Mouse (Mus musculus): ENCODE results near the gene Yod1. TPM values are rescaled to one million over a fixed set of nuclear protein-coding genes. Genes with fewer than 3 reads are reported as not detected.

The Yod1 gene
- polyA plus RNA-seq, 1 experiment from 2014 or later = 10.6 TPM

- DNase-seq (ENCODE audit: low spot score) = no peak
- Histone ChIP-seq H3K27me3 (replicated peaks; ENCODE audit: low read depth, poor library complexity, severe bottlenecking) (no peaks in the 10 kb centered on the region), H3K4me3 (no peak overlapping the region), H3K4me1 (peaks cover 5% of the 10 kb centered on the region; the same call in 1 of the 2 replicates), H3K9me3 (no peaks in the 10 kb centered on the region), H3K27ac (replicated peaks) (no peak overlapping the region), H3K36me3 (replicated peaks) (no peaks in the 10 kb centered on the region)
- 25% methylated on average over 11 of the region's 11 CpGs for WGBS
Measured at GRCm38 (mm10) chr1:130737411-130737881, 20.3 kb downstream of the Yod1 start.

GRCm38 (mm10) chr1:130737916-130738315 lies 20.8 kb downstream of the Yod1 start:
- 91% methylated on average over 7 of the region's 7 CpGs for WGBS

DNA sequence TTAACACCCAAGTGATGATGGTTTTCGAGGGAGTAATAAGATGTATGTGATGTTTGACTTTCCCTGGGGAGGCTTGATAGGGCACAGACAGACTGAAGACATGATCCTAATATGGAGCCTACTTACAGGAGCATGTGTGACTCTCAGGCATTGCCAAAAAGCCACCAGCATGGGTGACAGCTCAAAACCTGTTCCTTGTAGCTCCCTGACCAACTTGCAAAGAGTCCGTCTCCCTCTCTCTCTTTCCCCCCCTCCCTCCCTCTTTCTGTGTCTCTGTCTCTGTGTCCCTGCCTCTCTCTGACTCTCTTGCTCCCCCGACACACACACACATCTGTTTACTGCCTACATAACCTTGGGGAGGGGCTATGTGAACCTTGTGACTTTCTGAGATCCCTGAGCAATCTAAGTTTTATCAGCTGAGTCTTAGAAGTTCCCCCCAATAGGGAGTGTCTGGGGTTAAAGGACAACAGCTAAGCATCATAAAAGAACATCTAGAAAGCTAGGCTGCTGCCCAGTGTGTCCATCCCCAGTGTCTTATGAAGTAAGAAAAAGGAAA lies 21.5 kb downstream of the Yod1 start:
- 73% methylated on average over 3 of the region's 3 CpGs for WGBS
- Histone ChIP-seq H3K4me3 (no peak overlapping the region), H3K27me3 (replicated peaks; ENCODE audit: low read depth, poor library complexity, severe bottlenecking) (no peaks in the 10 kb centered on the region), H3K4me1 (peaks cover 13% of the 10 kb centered on the region; the same call in 1 of the 2 replicates), H3K36me3 (replicated peaks) (no peaks in the 10 kb centered on the region), H3K27ac (replicated peaks) (no peak overlapping the region), H3K9me3 (no peaks in the 10 kb centered on the region)
- no peak for DNase-seq (ENCODE audit: low spot score)

More at GRCm38 (mm10) chr1:130737916-130738315, 20.8 kb downstream of the Yod1 start:
- DNase-seq (ENCODE audit: low spot score) = no peak
- Histone ChIP-seq H3K27me3 (replicated peaks; ENCODE audit: low read depth, poor library complexity, severe bottlenecking) (no peaks in the 10 kb centered on the region), H3K4me3 (no peak overlapping the region), H3K9me3 (no peaks in the 10 kb centered on the region), H3K27ac (replicated peaks) (no peak overlapping the region), H3K36me3 (replicated peaks) (no peaks in the 10 kb centered on the region), H3K4me1 (peaks cover 6% of the 10 kb centered on the region; the same call in 1 of the 2 replicates)

- H3K27me3 ChIP-seq (replicated peaks; ENCODE audit: low read depth, poor library complexity, severe bottlenecking) = no peaks in the 10 kb centered on the region
- 86% methylated on average over 3 of the region's 3 CpGs for WGBS
- no peaks in the 10 kb centered on the region for H3K9me3 ChIP-seq
- no peak overlapping the region for H3K27ac ChIP-seq (replicated peaks)
- DNase-seq (ENCODE audit: low spot score) = no peak
- peaks cover 15% of the 10 kb centered on the region; the same call in 1 of the 2 replicates for H3K4me1 ChIP-seq
- H3K4me3 ChIP-seq = no peak overlapping the region
- H3K36me3 ChIP-seq (replicated peaks) = no peaks in the 10 kb centered on the region
Measured at GRCm38 (mm10) chr1:130739636-130740035, 22.5 kb downstream of the Yod1 start.

DNA sequence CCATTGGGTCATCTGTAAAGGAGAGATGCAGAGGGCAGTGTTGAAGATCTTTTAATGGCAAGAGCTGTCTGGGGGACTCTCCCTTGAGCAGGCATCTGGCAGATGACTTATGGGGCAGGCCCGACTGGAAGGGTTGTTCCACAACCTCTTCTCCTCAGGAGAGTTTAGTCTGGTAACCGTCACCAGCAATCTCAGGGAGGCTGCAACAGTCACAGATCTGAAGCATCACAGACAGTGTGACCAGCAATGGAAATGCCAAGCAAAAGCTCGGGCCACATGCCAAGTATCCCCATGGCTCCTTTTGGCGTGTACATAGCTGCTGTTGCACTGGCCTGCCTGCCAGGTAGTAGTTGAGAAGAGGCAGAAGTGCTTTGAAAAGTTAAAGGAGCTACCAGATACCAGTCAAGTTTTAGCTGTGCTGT lies 23.1 kb downstream of the Yod1 start:
- WGBS = 84% methylated on average over 4 of the region's 4 CpGs
- peaks cover 15% of the 10 kb centered on the region; the same call in 1 of the 2 replicates for H3K4me1 ChIP-seq
- no peak for DNase-seq (ENCODE audit: low spot score)
- no peaks in the 10 kb centered on the region for H3K36me3 ChIP-seq (replicated peaks)
- no peak overlapping the region for H3K4me3 ChIP-seq
- H3K27me3 ChIP-seq (replicated peaks; ENCODE audit: low read depth, poor library complexity, severe bottlenecking) = no peaks in the 10 kb centered on the region
- no peak overlapping the region for H3K27ac ChIP-seq (replicated peaks)
- no peaks in the 10 kb centered on the region for H3K9me3 ChIP-seq

- H3K4me3 ChIP-seq = no peak overlapping the region
- H3K27ac ChIP-seq (replicated peaks) = peak overlapping the region; percentile 48; the same call in 1 of the 2 replicates
- WGBS = 51% methylated on average over 15 of the region's 15 CpGs
- no peaks in the 10 kb centered on the region for H3K27me3 ChIP-seq (replicated peaks; ENCODE audit: low read depth, poor library complexity, severe bottlenecking)
- peaks cover 15% of the 10 kb centered on the region; the same call in 1 of the 2 replicates for H3K4me1 ChIP-seq
- no peaks in the 10 kb centered on the region for H3K36me3 ChIP-seq (replicated peaks)
- H3K9me3 ChIP-seq = no peaks in the 10 kb centered on the region
- DNase-seq (ENCODE audit: low spot score) = no peak
Measured at GRCm38 (mm10) chr1:130740781-130741720, 23.9 kb downstream of the Yod1 start.

- no peaks in the 10 kb centered on the region for H3K9me3 ChIP-seq
- no peaks in the 10 kb centered on the region for H3K36me3 ChIP-seq (replicated peaks)
- H3K4me1 ChIP-seq = peaks cover 14% of the 10 kb centered on the region; the same call in 1 of the 2 replicates
- WGBS = 86% methylated on average over 7 of the region's 7 CpGs
- no peak overlapping the region for H3K27ac ChIP-seq (replicated peaks)
- H3K27me3 ChIP-seq (replicated peaks; ENCODE audit: low read depth, poor library complexity, severe bottlenecking) = no peaks in the 10 kb centered on the region
- DNase-seq (ENCODE audit: low spot score) = no peak
- no peak overlapping the region for H3K4me3 ChIP-seq
Measured at GRCm38 (mm10) chr1:130742201-130742600, 25.1 kb downstream of the Yod1 start.

DNA sequence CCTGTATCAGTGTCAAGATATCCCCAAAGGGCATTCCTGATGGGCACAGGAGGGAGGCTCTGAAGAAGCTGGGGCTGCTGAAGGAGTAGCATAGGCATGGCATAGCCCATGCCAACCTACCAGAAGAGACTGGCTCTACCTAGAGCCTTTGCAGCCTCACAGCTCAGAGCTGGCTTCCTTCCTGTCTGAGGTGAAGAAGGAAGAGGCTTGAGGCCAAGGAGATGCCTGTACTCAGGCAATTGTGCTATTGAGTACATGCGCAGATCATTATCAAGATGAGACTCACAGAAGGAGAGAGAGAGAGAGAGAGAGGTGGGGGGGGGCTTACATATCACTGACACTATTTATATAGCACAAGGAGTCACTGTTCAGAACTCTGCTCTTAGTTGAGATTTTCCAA lies 26.6 kb downstream of the Yod1 start:
- H3K27ac ChIP-seq (replicated peaks) = no peak overlapping the region; the same call in 1 of the 2 replicates
- peaks cover 10% of the 10 kb centered on the region; the same call in 1 of the 2 replicates for H3K4me1 ChIP-seq
- no peaks in the 10 kb centered on the region for H3K27me3 ChIP-seq (replicated peaks; ENCODE audit: low read depth, poor library complexity, severe bottlenecking)
- DNase-seq (ENCODE audit: low spot score) = no peak
- no peaks in the 10 kb centered on the region for H3K36me3 ChIP-seq (replicated peaks)
- no peak overlapping the region for H3K4me3 ChIP-seq
- 82% methylated on average over 1 of the region's 1 CpGs for WGBS
- H3K9me3 ChIP-seq = no peaks in the 10 kb centered on the region

DNA sequence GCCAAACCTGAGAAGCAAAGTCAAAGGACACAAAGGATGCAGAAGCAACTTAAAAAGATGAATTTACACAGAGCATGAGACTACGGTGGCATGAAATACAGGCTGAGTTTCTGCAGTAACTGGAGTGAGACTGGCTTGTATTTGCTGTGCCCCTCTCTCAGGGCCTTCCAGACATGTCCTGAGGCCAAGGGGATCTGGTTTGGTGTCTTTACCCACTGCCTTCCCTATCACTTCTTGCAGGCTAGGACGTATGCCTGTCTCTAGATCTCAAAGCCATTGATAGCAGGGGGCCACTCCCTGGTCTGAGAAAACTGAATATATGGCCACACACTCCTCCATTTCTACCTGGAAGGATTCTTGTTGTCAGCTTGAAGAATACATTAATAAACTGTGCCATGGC lies 27.1 kb downstream of the Yod1 start:
- Histone ChIP-seq H3K4me1 (peaks cover 10% of the 10 kb centered on the region; the same call in 1 of the 2 replicates), H3K27me3 (replicated peaks; ENCODE audit: low read depth, poor library complexity, severe bottlenecking) (no peaks in the 10 kb centered on the region), H3K27ac (replicated peaks) (no peak overlapping the region), H3K9me3 (no peaks in the 10 kb centered on the region), H3K36me3 (replicated peaks) (no peaks in the 10 kb centered on the region), H3K4me3 (no peak overlapping the region)
- no peak for DNase-seq (ENCODE audit: low spot score)
- 81% methylated on average over 2 of the region's 2 CpGs for WGBS

GRCm38 (mm10) chr1:130744961-130745360 lies 27.8 kb downstream of the Yod1 start:
- Histone ChIP-seq H3K4me1 (peaks cover 10% of the 10 kb centered on the region; the same call in 1 of the 2 replicates), H3K9me3 (no peaks in the 10 kb centered on the region), H3K36me3 (replicated peaks) (no peaks in the 10 kb centered on the region), H3K27ac (replicated peaks) (no peak overlapping the region), H3K27me3 (replicated peaks; ENCODE audit: low read depth, poor library complexity, severe bottlenecking) (no peaks in the 10 kb centered on the region), H3K4me3 (no peak overlapping the region)
- WGBS = 89% methylated on average over 5 of the region's 5 CpGs
- no peak for DNase-seq (ENCODE audit: low spot score)

DNA sequence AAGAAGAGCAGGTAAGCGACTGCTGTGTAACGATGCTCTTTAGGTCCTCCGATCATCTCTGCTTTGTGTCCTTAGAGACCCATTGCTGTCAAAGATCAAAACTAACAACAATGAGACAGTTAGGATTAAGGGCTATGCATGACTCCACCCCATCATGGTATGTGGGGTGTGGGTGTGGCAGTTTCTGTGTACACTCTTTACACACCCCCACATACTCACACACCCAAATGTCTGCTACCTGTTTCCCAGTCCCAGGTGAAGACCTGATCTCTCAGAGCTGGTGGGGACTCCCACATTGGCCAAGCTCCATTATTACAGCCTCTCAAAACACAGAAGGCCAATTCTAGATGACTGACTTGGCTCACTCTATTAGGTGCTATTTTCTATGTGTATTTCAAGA lies 28.5 kb downstream of the Yod1 start:
- H3K4me3 ChIP-seq = no peak overlapping the region
- H3K27ac ChIP-seq (replicated peaks) = no peak overlapping the region
- no peaks in the 10 kb centered on the region for H3K27me3 ChIP-seq (replicated peaks; ENCODE audit: low read depth, poor library complexity, severe bottlenecking)
- H3K36me3 ChIP-seq (replicated peaks) = no peaks in the 10 kb centered on the region
- H3K4me1 ChIP-seq = peaks cover 10% of the 10 kb centered on the region; the same call in 1 of the 2 replicates
- WGBS = 95% methylated on average over 3 of the region's 3 CpGs
- no peak for DNase-seq (ENCODE audit: low spot score)
- H3K9me3 ChIP-seq = no peaks in the 10 kb centered on the region

- no peaks in the 10 kb centered on the region for H3K9me3 ChIP-seq
- no peaks in the 10 kb centered on the region for H3K27me3 ChIP-seq (replicated peaks; ENCODE audit: low read depth, poor library complexity, severe bottlenecking)
- peaks cover 10% of the 10 kb centered on the region; the same call in 1 of the 2 replicates for H3K4me1 ChIP-seq
- no peaks in the 10 kb centered on the region for H3K36me3 ChIP-seq (replicated peaks)
- 88% methylated on average over 3 of the region's 3 CpGs for WGBS
- no peak overlapping the region for H3K27ac ChIP-seq (replicated peaks)
- no peak for DNase-seq (ENCODE audit: low spot score)
- no peak overlapping the region for H3K4me3 ChIP-seq
Measured at GRCm38 (mm10) chr1:130746819-130747218, 29.7 kb downstream of the Yod1 start.

All from embryonic facial prominence, embryonic 10.5 days (tissue).